Mouse (Mus musculus) CH12.LX (cell line): ENCODE data around the gene Rnf144b. TPM values are rescaled to one million over a fixed set of nuclear protein-coding genes. Genes with fewer than 3 reads are reported as not detected.

Experiments used
- DNase-seq: peaks from one replicate; pipeline ENCODE4 v3.0.0-alpha.2; 2013; ENCODE audit errors: extremely low read depth
- H3K27ac ChIP-seq: 2 replicates; pipeline ENCODE4 v1.5.1; 2012; ENCODE audit warnings: low read depth, mild to moderate bottlenecking, control low read depth, moderate library complexity; ENCODE audit not compliant: insufficient read depth
- H3K27me3 ChIP-seq: replicated peaks from 2 replicates; pipeline ENCODE3; 2012; ENCODE audit warnings: inconsistent platforms
- H3K36me3 ChIP-seq, 2 experiments: replicated peaks in 1 of 2; 2 replicates each; pipeline versions ENCODE3 to v1.6.1; 2012; ENCODE audit warnings: inconsistent platforms in 1 of 2, low read length in 1 of 2, mild to moderate bottlenecking in 1 of 2, mixed read lengths in 1 of 2, moderate library complexity in 1 of 2; ENCODE audit not compliant: control insufficient read depth in 1 of 2, insufficient read depth in 1 of 2
- H3K4me1 ChIP-seq, 2 experiments: 2 replicates each; pipeline ENCODE4 v1.6.1; 2012; ENCODE audit warnings: inconsistent platforms in 1 of 2, moderate library complexity in 1 of 2; ENCODE audit not compliant: insufficient read depth in 2 of 2, control insufficient read depth in 1 of 2
- H3K4me2 ChIP-seq: 2 replicates; pipeline ENCODE4 v1.6.1; 2012; ENCODE audit warnings: low read depth, mild to moderate bottlenecking, control low read depth; ENCODE audit not compliant: poor library complexity, insufficient read depth, severe bottlenecking
- H3K4me3 ChIP-seq, 3 experiments: fragments of 150-350 bp in 1 of 3; sonication (generic) in 1 of 3; replicated peaks in 1 of 3; 2 replicates each; pipeline versions ENCODE3 to v1.5.1; 2011 to 2012; ENCODE audit warnings: low read depth in 2 of 3, low read length in 2 of 3, mild to moderate bottlenecking in 2 of 3, moderate library complexity in 2 of 3, control low read depth in 1 of 3, improper control_type of control experiment in 1 of 3, inconsistent platforms in 1 of 3, mixed read lengths in 1 of 3; ENCODE audit not compliant: poor library complexity in 1 of 3
- H3K79me2 ChIP-seq: replicated peaks from 2 replicates; pipeline ENCODE4 v1.6.1; 2012; ENCODE audit warnings: mild to moderate bottlenecking, moderate library complexity; ENCODE audit not compliant: control insufficient read depth, poor library complexity, insufficient read depth, severe bottlenecking; ENCODE audit errors: extremely low read depth
- H3K9ac ChIP-seq: 2 replicates; pipeline ENCODE4 v1.6.1; 2012; ENCODE audit warnings: low read depth, mild to moderate bottlenecking, control low read depth, moderate library complexity; ENCODE audit not compliant: insufficient read depth
- H3K9me3 ChIP-seq: replicated peaks from 2 replicates; pipeline ENCODE3; 2012; ENCODE audit warnings: low read length, inconsistent platforms, mixed read lengths
- CHD1 ChIP-seq: IDR thresholded peaks from 2 replicates; pipeline ENCODE4 v1.6.1; 2012; ENCODE audit warnings: low read depth, low read length, improper control_type of control experiment, inconsistent platforms
- CTCF ChIP-seq, 2 experiments: IDR thresholded peaks in 1 of 2; conservative IDR thresholded peaks in 1 of 2; 2 replicates each; pipeline ENCODE4 v1.5.1; 2011 to 2012; ENCODE audit warnings: low read depth in 2 of 2, low read length in 2 of 2, improper control_type of control experiment in 1 of 2, inconsistent platforms in 1 of 2, mild to moderate bottlenecking in 1 of 2, moderate library complexity in 1 of 2
- IRF4 ChIP-seq: IDR thresholded peaks from 2 replicates; pipeline ENCODE4 v1.6.1; 2014; ENCODE audit warnings: low read depth, mild to moderate bottlenecking, inconsistent platforms, low read length, improper control_type of control experiment
- JUN ChIP-seq: IDR thresholded peaks from 2 replicates; pipeline ENCODE4 v1.6.1; 2011; ENCODE audit warnings: low read depth, mild to moderate bottlenecking, low read length, improper control_type of control experiment, moderate library complexity; ENCODE audit not compliant: insufficient read depth
- KAT2A ChIP-seq: IDR thresholded peaks from 2 replicates; pipeline ENCODE4 v1.6.1; 2012; ENCODE audit warnings: low read length, improper control_type of control experiment, inconsistent platforms; ENCODE audit not compliant: insufficient replicate concordance
- PAX5 ChIP-seq: IDR thresholded peaks from 2 replicates; pipeline ENCODE4 v1.6.1; 2012; ENCODE audit warnings: low read length, inconsistent platforms, mixed read lengths
- POLR2AphosphoS2 ChIP-seq: IDR thresholded peaks from 2 replicates; pipeline ENCODE4 v1.6.1; 2011; ENCODE audit warnings: low read depth, low read length, improper control_type of control experiment
- SMC3 ChIP-seq: IDR thresholded peaks from 2 replicates; pipeline ENCODE4 v1.6.1; 2011; ENCODE audit warnings: low read depth, low read length, improper control_type of control experiment
- TBP ChIP-seq: conservative IDR thresholded peaks from 2 replicates; pipeline ENCODE4 v1.6.1; 2011; ENCODE audit warnings: low read depth, low read length, improper control_type of control experiment
- TCF12 ChIP-seq: IDR thresholded peaks from 2 replicates; pipeline ENCODE4 v1.6.1; 2014; ENCODE audit warnings: low read depth, mild to moderate bottlenecking, inconsistent platforms, low read length, improper control_type of control experiment
- UBTF ChIP-seq: IDR thresholded peaks from 2 replicates; pipeline ENCODE4 v1.6.1; 2012; ENCODE audit warnings: low read depth, mild to moderate bottlenecking, inconsistent platforms, low read length, improper control_type of control experiment, moderate library complexity
- USF1 ChIP-seq: IDR thresholded peaks from 2 replicates; pipeline ENCODE4 v1.6.1; 2014; ENCODE audit warnings: low read depth, mild to moderate bottlenecking, inconsistent platforms, low read length, improper control_type of control experiment
- USF2 ChIP-seq: conservative IDR thresholded peaks from 2 replicates; pipeline ENCODE4 v1.6.1; 2011; ENCODE audit warnings: low read depth, low read length, improper control_type of control experiment
- ZMIZ1 ChIP-seq: IDR thresholded peaks from 2 replicates; pipeline ENCODE4 v1.6.1; 2012; ENCODE audit warnings: low read depth, mild to moderate bottlenecking, inconsistent platforms, low read length, improper control_type of control experiment
- ZNF384 ChIP-seq: IDR thresholded peaks from 2 replicates; pipeline ENCODE4 v1.6.1; 2012; ENCODE audit warnings: low read depth, low read length, improper control_type of control experiment, inconsistent platforms
- dilution Hi-C: fragments of 300-500 bp; cut with MboI; formaldehyde crosslinking; loops from 2 replicates; pipeline ENCODE4 v1.14.3; 2020; ENCODE audit warnings: low sequenced_read_pairs; ENCODE audit not compliant: extremely low pct_unique_long_range_greater_than_20kb, extremely low pct_ligation_motif_present
- in situ Hi-C: fragments of 300-500 bp; cut with MboI; formaldehyde crosslinking; loops from 3 replicates; pipeline ENCODE4 v1.14.3; 2019; ENCODE audit warnings: low sequenced_read_pairs, low pct_ligation_motif_present, low pct_unique_long_range_greater_than_20kb, mixed read lengths
- polyA plus RNA-seq: library from polyadenylated mRNA; unstranded; fragments of >175 nt; gene quantifications from 2 replicates; pipeline ENCODE4 v1.2.1, GENCODE M21; 2012; ENCODE audit warnings: low read depth; ENCODE audit not compliant: insufficient read length
- total RNA-seq, 2 experiments: library from RNA; depleted of rRNA; stranded (reverse); fragments of 300-350 nt in 1 of 2; fragments of >200 nt in 1 of 2; gene quantifications; 2 replicates each; pipeline ENCODE4 v1.2.3; 2012 to 2014

Gene Rnf144b
- total and polyA plus RNA-seq, 3 experiments: not detected

DNA sequence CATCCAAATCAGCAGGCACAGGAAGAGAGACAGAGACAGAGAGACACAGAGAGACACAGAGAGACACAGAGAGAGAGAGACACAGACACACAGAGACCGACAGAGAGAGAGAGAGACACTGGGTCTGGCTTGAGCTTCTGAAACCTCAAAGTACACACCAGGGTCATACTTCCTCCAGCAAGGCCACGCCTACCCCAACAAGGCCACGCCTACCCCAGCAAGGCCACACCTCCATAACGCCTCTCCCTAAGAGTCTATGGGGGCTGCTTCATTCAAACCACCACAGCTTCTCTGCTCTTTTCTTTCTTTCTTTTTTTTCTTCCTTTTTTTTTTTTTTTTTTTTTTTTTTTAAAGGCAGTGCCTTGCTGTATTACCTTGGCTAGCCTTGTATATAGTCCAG is 88.0 kb downstream of the Rnf144b start:
- peaks cover 13% of the 10 kb centered on the region for H3K9me3 ChIP-seq
- H3K27ac ChIP-seq: no peak overlapping the region
- H3K79me2 ChIP-seq: no peaks in the 10 kb centered on the region
- H3K4me1 ChIP-seq: no peaks in the 10 kb centered on the region
- dilution Hi-C loops (no loop called here), in situ Hi-C loops (no loop called here)
- no peak overlapping the region for H3K9ac ChIP-seq
- DNase-seq: no peak
- H3K4me3 ChIP-seq: no peak overlapping the region
- no peak overlapping the region for H3K4me2 ChIP-seq
- H3K27me3 ChIP-seq: no peaks in the 10 kb centered on the region
- no peaks in the 10 kb centered on the region for H3K36me3 ChIP-seq
- TF ChIP-seq UBTF: no peak
- TF ChIP-seq, all 38 proteins: peak for 0

DNA sequence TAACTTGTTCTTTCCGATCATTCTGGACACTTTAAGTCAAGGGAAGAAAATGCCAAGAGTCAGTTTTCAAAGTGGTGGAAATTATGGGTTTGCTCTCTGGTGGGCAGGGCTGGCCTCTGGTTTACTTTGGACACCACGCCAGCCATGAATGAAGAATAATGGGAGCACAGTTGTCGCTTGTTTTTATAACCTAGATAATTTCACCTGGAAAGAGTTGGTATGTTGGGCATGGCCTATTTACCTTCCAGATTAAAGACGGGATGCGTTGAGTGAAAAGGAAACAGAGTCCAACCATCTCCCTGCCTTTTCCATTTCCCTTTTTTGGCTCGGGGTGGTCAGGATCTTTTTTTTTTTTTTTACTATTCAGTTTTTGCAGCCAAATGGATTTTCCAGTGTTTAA is 88.5 kb downstream of the Rnf144b start:
- Histone ChIP-seq H3K4me3 (no peak overlapping the region), H3K4me1 (no peaks in the 10 kb centered on the region), H3K9ac (no peak overlapping the region)
- TF ChIP-seq USF2: no peak
- TF ChIP-seq SMC3: no peak
- TF ChIP-seq PAX5: no peak
- no peak for TF ChIP-seq TBP
- no peak for TF ChIP-seq ZMIZ1
- no peak for TF ChIP-seq JUN
- no peak for TF ChIP-seq CTCF (conservative IDR thresholded peaks at IDR 0.05 in 1 of 2, IDR thresholded peaks at IDR 0.05 in 1 of 2; ENCODE audit: low read depth in 2 of 2, low read length in 2 of 2)
- no peak for TF ChIP-seq POLR2AphosphoS2
- TF ChIP-seq ZNF384: no peak
- TF ChIP-seq CHD1: no peak
- TF ChIP-seq, all 38 proteins: peak for 0
- H3K4me2 ChIP-seq: no peak overlapping the region
- H3K79me2 ChIP-seq: no peaks in the 10 kb centered on the region
- H3K9me3 ChIP-seq: peaks cover 13% of the 10 kb centered on the region
- no peak overlapping the region for H3K27ac ChIP-seq
- DNase-seq: no peak
- no peaks in the 10 kb centered on the region for H3K36me3 ChIP-seq
- no peaks in the 10 kb centered on the region for H3K27me3 ChIP-seq
- in situ Hi-C loops: no loop called here
- dilution Hi-C loops: no loop called here

DNA sequence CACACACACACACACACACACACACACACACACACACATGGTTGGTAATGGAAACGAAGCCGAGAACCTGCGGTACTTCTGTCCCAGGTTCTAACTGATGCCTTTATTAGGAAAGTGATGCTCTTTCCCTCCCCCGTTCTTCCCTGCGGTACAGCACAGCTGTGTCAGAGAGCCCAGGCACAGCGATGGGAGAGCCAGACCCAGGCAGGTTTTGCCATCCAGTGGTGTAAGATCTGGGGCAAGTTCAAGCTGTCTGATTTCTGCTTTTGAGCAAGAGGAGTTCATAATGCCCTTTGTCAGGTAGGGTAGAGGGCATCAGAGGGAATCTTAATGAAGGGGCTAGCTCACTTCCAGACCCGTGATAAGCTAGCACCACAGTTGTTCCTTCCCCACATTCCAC is 89.1 kb downstream of the Rnf144b start:
- H3K27me3 ChIP-seq: no peaks in the 10 kb centered on the region
- H3K4me3 ChIP-seq: no peak overlapping the region
- peaks cover 10% of the 10 kb centered on the region for H3K9me3 ChIP-seq
- H3K27ac ChIP-seq: no peak overlapping the region
- H3K9ac ChIP-seq: no peak overlapping the region
- no peak overlapping the region for H3K4me2 ChIP-seq
- dilution Hi-C loops (no loop called here), in situ Hi-C loops (no loop called here)
- no peaks in the 10 kb centered on the region for H3K36me3 ChIP-seq
- no peak for DNase-seq
- no peaks in the 10 kb centered on the region for H3K4me1 ChIP-seq
- TF ChIP-seq TBP (no peak), TCF12 (no peak), KAT2A (no peak), USF1 (no peak), IRF4 (no peak)
- H3K79me2 ChIP-seq: no peaks in the 10 kb centered on the region
